Mouse (Mus musculus): ENCODE results near the gene Pik3ip1.

GRCm38 (mm10) chr11:3382602-3383594 is 52.7 kb downstream of the Pik3ip1 start:
- no peak for TF ChIP-seq POLR2A (IDR thresholded peaks at IDR 0.05; ENCODE audit: low read depth, low read length)
- TF ChIP-seq CTCF (conservative IDR thresholded peaks at IDR 0.05; ENCODE audit: insufficient read depth, insufficient read length, low read depth, low read length) = no peak

Measured in kidney, adult 2 months (tissue).